Mouse (Mus musculus) brain, embryonic 14.5 days (tissue): ENCODE measurements at regions not wholly inside any gene's neighbourhood (a gene's known extent, or its start where the extent isn't known, plus 50 kb on each side); places are given as distances from the start of the nearest gene placed in this dataset.

ENCODE experiments used
- CTCF ChIP-seq: fragments of 200-500 bp; IDR thresholded peaks from 2 replicates; pipeline ENCODE4 v1.5.1; 2012; ENCODE audit warnings: inconsistent platforms, mild to moderate bottlenecking, moderate library complexity, borderline replicate concordance; ENCODE audit not compliant: insufficient read depth, insufficient read length; ENCODE audit errors: extremely low read depth
- POLR2A ChIP-seq: fragments of 200-500 bp; IDR thresholded peaks from 2 replicates; pipeline ENCODE4 v1.6.1; 2012; ENCODE audit warnings: mild to moderate bottlenecking, inconsistent platforms, borderline replicate concordance; ENCODE audit not compliant: poor library complexity, insufficient read depth, insufficient read length, severe bottlenecking; ENCODE audit errors: extremely low read depth

- TF ChIP-seq CTCF (no peak), POLR2A (no peak)
These were observed 180.0 kb upstream of the Got2 start for GRCm38 (mm10) chr8:96068306-96068705.
